ENCODE assay signal across 8 mouse cellular contexts in genomic region chr15:84853261-84854137, GRCm38 (mm10). TPM values are rescaled to one million over a fixed set of nuclear protein-coding genes. Genes with fewer than 3 reads are reported as not detected.
DNase-seq lines count a peak whose midpoint lies in the region; ATAC-seq and TF ChIP-seq lines count a peak whose summit lies in the region.

No protein-coding gene starts in this region.

- WGBS in embryonic facial prominence, embryonic 12.5 days, result 1% methylated on average over 72 of the region's 84 CpGs
- WGBS in limb, embryonic 15.5 days, result under 1% methylated on average over 81 of the region's 84 CpGs
- WGBS in midbrain, postnatal 0 days, result under 1% methylated on average over 56 of the region's 84 CpGs
- WGBS in stomach, postnatal 0 days, result under 1% methylated on average over 42 of the region's 84 CpGs

- H3K4me1 ChIP-seq in embryonic facial prominence, embryonic 12.5 days, result peaks cover 18% of the 10 kb centered on the region
- H3K4me1 ChIP-seq in limb, embryonic 15.5 days, result peaks cover 36% of the 10 kb centered on the region
- H3K4me1 ChIP-seq in midbrain, postnatal 0 days (ENCODE audit: insufficient read depth, low read length), result no peaks in the 10 kb centered on the region; the same call in 1 of the 2 replicates
- peaks cover 8% of the 10 kb centered on the region; the same call in 1 of the 2 replicates for H3K4me1 ChIP-seq in stomach, postnatal 0 days (replicated peaks; ENCODE audit: control insufficient read depth, insufficient read depth)

- ATAC-seq in CD4-positive, CD25-positive, alpha-beta regulatory T cell, adult 4 months, result no peak
- ATAC-seq in embryonic facial prominence, embryonic 12.5 days (ENCODE audit: insufficient number of reproducible peaks, insufficient read depth, low FRiP score, low TSS enrichment), result peak; percentile 68
- ATAC-seq in limb, embryonic 15.5 days (ENCODE audit: insufficient number of reproducible peaks, low FRiP score, low TSS enrichment, low read depth), result peak; percentile 62; the same call in 1 of the 2 replicates
- peak; percentile 68 for ATAC-seq in midbrain, postnatal 0 days (ENCODE audit: low FRiP score)
- ATAC-seq in stomach, postnatal 0 days (ENCODE audit: low FRiP score, low TSS enrichment), result peak; percentile 57

- TF ChIP-seq EP300 in stomach, postnatal 0 days (optimal IDR thresholded peaks at IDR 0.05), result no peak

- no peaks in the 10 kb centered on the region for H3K9me3 ChIP-seq in embryonic facial prominence, embryonic 12.5 days
- H3K9me3 ChIP-seq in limb, embryonic 15.5 days, result no peaks in the 10 kb centered on the region
- H3K9me3 ChIP-seq in midbrain, postnatal 0 days (ENCODE audit: low read length), result no peaks in the 10 kb centered on the region
- no peaks in the 10 kb centered on the region for H3K9me3 ChIP-seq in stomach, postnatal 0 days (ENCODE audit: control insufficient read depth, low read length)

- peak overlapping the region; percentile 68 for H3K4me3 ChIP-seq in embryonic facial prominence, embryonic 12.5 days
- H3K4me3 ChIP-seq in limb, embryonic 15.5 days, result peak overlapping the region; percentile 68
- peak overlapping the region; percentile 62 for H3K4me3 ChIP-seq in midbrain, postnatal 0 days (ENCODE audit: low read depth, low read length)
- H3K4me3 ChIP-seq in stomach, postnatal 0 days (ENCODE audit: low read depth, low read length), result peak overlapping the region; percentile 61

- H3K36me3 ChIP-seq in embryonic facial prominence, embryonic 12.5 days, result no peaks in the 10 kb centered on the region
- no peaks in the 10 kb centered on the region for H3K36me3 ChIP-seq in limb, embryonic 15.5 days
- H3K36me3 ChIP-seq in midbrain, postnatal 0 days (ENCODE audit: insufficient read depth, low read length), result no peaks in the 10 kb centered on the region
- H3K36me3 ChIP-seq in stomach, postnatal 0 days (ENCODE audit: control insufficient read depth, insufficient read depth, low read length), result no peaks in the 10 kb centered on the region

- peak; percentile 51 for DNase-seq in CD4-positive, CD25-positive, alpha-beta regulatory T cell, adult 2 months (ENCODE audit: low read depth, low spot score)
- DNase-seq in heart, adult 8-10 months (ENCODE audit: low spot score), result peak; percentile 50
- peak; percentile 70 to 79 for DNase-seq in kidney, adult 8-10 months
- peak; percentile 82 for DNase-seq in midbrain, postnatal 0 days (ENCODE audit: low spot score)
- DNase-seq in stomach, postnatal 0 days (ENCODE audit: low spot score), result peak; percentile 85

- peak overlapping the region; percentile 87 for H3K9ac ChIP-seq in embryonic facial prominence, embryonic 12.5 days
- peak overlapping the region; percentile 40 for H3K9ac ChIP-seq in limb, embryonic 15.5 days
- H3K9ac ChIP-seq in midbrain, postnatal 0 days (replicated peaks; ENCODE audit: low read length, poor library complexity, severe bottlenecking), result peak overlapping the region; percentile 58
- peak overlapping the region; percentile 61 for H3K9ac ChIP-seq in stomach, postnatal 0 days (ENCODE audit: low read length)

- peak overlapping the region; percentile 94 for H3K4me2 ChIP-seq in embryonic facial prominence, embryonic 12.5 days (replicated peaks)
- peak overlapping the region; percentile 99 for H3K4me2 ChIP-seq in limb, embryonic 15.5 days
- H3K4me2 ChIP-seq in midbrain, postnatal 0 days (ENCODE audit: low read depth, low read length, poor library complexity, severe bottlenecking), result peak overlapping the region; percentile 98
- H3K4me2 ChIP-seq in stomach, postnatal 0 days (replicated peaks; ENCODE audit: low read depth), result peak overlapping the region; percentile 98

- H3K27ac ChIP-seq in embryonic facial prominence, embryonic 12.5 days, result peak overlapping the region; percentile 90
- H3K27ac ChIP-seq in limb, embryonic 15.5 days, result peak overlapping the region; percentile 86
- peak overlapping the region; percentile 80 for H3K27ac ChIP-seq in midbrain, postnatal 0 days (ENCODE audit: low read depth, low read length)
- H3K27ac ChIP-seq in stomach, postnatal 0 days (replicated peaks), result peak overlapping the region; percentile 56; the same call in 1 of the 2 replicates

- TF ChIP-seq CTCF in midbrain, postnatal 0 days (IDR thresholded peaks at IDR 0.05), result no peak
- 0 out of 2 replicates have a peak, but pooled peaks have one; percentile 9 for TF ChIP-seq CTCF in stomach, postnatal 0 days (IDR thresholded peaks at IDR 0.05; ENCODE audit: low read depth)

- peaks cover 7% of the 10 kb centered on the region; the same call in 1 of the 2 replicates for H3K27me3 ChIP-seq in embryonic facial prominence, embryonic 12.5 days
- H3K27me3 ChIP-seq in limb, embryonic 15.5 days, result peaks cover 23% of the 10 kb centered on the region
- H3K27me3 ChIP-seq in midbrain, postnatal 0 days (ENCODE audit: insufficient read depth, low read length), result no peaks in the 10 kb centered on the region
- no peaks in the 10 kb centered on the region for H3K27me3 ChIP-seq in stomach, postnatal 0 days (ENCODE audit: control insufficient read depth, insufficient read depth, low read length)

RNA-seq across cellular contexts. Expression of gene Phf21b, which starts 2.4 kb away (rescaled TPM):
- 1 to 10 TPM in 1 of 2 experiments, under 1 TPM in 1; 0.96 to 1.9 TPM for polyA plus RNA-seq in CD4-positive, CD25-positive, alpha-beta regulatory T cell, adult 4 months (2017; shearing (Covaris generic))
- 1.9 and 2.4 TPM in 2 replicates for polyA plus RNA-seq in embryonic facial prominence, embryonic 12.5 days (2016; fragmentation: Nextera tagmentation; extraction: Ambion mirVana)
- 1 to 10 TPM in 3 of 4 experiments, under 1 TPM in 1; 0.90 to 1.9 (median 1.7) TPM for total RNA-seq in heart, adult 8-10 months (2022)
- 0.33 and 0.37 TPM in 2 replicates for polyA plus RNA-seq in limb, embryonic 15.5 days (2015; fragmentation: Nextera tagmentation; extraction: Ambion mirVana)
- total RNA-seq in midbrain, postnatal 0 days (2014; rRNA removed), result 11.7 and 14.2 TPM in 2 replicates
- 1.1 and 1.4 TPM in 2 replicates for polyA plus RNA-seq in midbrain, postnatal 0 days (2015; fragmentation: Nextera tagmentation; extraction: Ambion mirVana)
- polyA plus RNA-seq in stomach, postnatal 0 days (2015; fragmentation: Nextera tagmentation; extraction: Ambion mirVana), result 0.12 and 0.16 TPM in 2 replicates
